Mouse (Mus musculus) cerebellum, adult 8-10 months (tissue): Measurements from ENCODE around the gene Ms4a4b.
"Not testable (repeated sequence)": the region's sequence is repeated elsewhere in the genome, so short reads cannot be mapped to it uniquely, and the experiment has no call there.

Experiments used
- DNase-seq: peaks from one replicate; pipeline ENCODE4 v3.0.0; 2022

Gene Ms4a4b

DNA sequence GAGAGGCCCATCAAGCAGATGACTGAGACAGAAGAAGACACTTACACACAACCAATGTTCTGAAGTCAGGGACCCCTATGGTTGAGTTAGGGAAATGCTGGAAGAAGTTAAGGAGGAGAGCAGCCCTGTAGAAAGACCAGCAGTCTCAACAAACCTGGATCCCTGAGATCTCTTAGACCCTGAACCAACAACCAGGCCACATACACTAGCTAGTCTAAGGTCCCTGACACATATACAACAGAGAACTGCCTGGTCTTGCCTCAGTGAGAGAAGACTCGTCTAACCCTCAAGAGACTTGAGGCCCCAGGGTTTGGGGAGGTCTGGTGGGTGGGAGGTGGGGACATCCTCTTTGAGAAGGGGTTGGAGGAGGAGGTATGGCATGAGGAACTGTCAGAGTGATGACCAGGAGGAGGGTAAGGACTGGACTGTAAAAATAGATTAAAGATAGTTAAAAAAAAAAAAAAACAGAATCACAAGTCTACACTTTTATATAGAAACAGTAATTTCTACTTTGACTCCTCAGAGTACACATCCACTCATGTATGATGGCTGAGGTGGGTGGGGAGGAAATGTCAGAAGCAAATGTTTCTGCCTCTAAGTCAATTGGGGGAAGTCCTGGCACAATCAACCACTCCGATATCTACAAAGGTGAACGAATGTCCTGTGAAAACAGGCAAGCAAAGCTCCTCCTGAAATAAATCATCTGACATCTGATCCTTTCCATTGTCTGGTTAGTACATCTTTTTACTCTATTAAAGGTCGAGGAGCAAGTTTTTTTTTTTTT, 48.2 kb downstream of the Ms4a4b start:
- DNase-seq: no peak

- no peak for DNase-seq
Observed at GRCm38 (mm10) chr19:11492671-11493070, 49.3 kb downstream of the Ms4a4b start.

DNA sequence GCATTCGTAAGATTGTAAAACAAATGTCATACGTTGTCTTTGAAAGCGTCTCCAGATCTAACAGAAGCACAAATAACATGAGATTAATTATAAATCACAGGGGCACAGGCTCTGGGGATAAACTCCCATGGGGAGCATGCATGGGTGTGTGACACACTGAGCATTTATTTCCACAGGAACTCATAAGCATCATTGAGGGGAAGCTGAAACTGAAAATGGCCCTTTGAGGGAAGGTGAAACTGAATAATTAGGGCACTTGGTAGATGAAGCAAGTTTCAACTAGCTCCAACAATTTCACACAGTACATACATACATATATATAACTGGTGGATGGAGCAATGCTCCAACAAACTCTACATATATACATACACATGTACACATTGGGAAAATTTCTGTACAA, 51.2 kb downstream of the Ms4a4b start:
- no peak for DNase-seq

DNA sequence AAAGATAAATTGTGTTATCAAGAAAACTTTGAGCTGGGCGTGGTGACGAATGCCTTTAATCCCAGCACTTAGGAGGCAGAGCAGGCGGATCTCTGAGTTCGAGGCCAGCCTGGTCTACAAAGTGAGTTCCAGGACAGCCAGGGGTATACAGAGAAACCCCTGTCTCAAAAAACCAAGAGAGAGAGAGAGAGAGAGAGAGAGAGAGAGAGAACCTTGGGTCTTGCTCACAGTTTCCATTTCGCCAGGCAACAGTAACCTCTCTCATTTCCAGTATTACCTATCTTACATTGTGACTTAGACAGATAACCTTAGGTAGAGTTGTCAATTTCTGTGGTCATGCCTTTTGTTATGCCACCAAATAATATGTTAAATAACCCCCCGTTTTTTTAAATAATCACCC, 53.0 kb downstream of the Ms4a4b start:
- DNase-seq: no peak

DNA sequence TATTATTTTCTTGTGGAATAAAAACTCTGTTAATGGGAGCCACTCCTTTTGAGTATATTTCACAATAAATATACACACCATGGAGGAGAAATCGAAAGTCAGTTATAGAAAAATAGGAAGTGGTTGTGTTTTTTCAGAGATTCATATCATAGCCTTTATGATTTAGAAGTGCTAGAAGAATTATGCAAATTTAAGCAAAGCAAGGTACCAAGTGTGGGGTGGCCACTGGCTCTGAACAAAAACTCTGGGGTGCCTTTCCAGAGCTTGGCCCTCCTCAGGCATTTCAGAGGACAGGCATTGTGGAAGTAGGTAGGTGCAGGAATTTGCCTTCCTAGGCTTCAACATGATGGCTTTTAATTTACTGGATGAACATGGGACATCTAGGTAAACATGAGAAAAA, 53.9 kb downstream of the Ms4a4b start:
- not testable (repeated sequence) for DNase-seq

DNA sequence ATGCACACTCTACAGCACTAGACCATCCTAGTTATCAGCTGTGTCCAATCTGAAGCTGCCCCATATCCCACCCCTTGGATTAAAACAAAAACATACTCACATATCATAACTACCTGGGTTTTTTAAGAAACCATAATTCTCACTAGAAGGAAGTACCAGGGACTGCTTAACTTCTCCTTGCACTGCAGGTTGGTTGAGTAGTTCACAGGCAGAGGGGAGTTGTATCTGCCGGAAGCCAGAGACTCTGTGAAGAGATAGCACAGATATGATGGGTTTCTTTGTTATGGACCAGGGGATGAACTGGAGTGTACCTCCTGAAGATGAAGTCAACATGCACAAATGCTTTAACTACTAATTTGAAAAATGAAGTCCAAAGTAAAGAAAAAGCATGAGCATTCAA, 57.4 kb downstream of the Ms4a4b start:
- no peak for DNase-seq

GRCm38 (mm10) chr19:11501326-11501725, 58.0 kb downstream of the Ms4a4b start:
- no peak for DNase-seq

- no peak for DNase-seq
Observed at GRCm38 (mm10) chr19:11504857-11505256, 61.5 kb downstream of the Ms4a4b start.

GRCm38 (mm10) chr19:11513458-11513857, 70.1 kb downstream of the Ms4a4b start:
- no peak for DNase-seq

GRCm38 (mm10) chr19:11516246-11516645, 72.9 kb downstream of the Ms4a4b start, which contains the start of gene Ms4a6b:
Ms4a6b (plus strand) TSS chr19:11516512.
- DNase-seq: no peak
